Mouse (Mus musculus): ENCODE measurements at regions not wholly inside any gene's neighbourhood (a gene's known extent, or its start where the extent isn't known, plus 50 kb on each side); places are given as distances from the start of the nearest gene placed in this dataset.
A peak's percentile ranks its signal among the peaks of the same experiment; 100 is the strongest.

- Histone ChIP-seq H3K36me3 (replicated peaks) (no peaks in the 10 kb centered on the region), H3K9me3 (peaks cover 10% of the 10 kb centered on the region; the same call in 1 of the 2 replicates), H3K4me3 (no peak overlapping the region), H3K4me1 (no peaks in the 10 kb centered on the region), H3K27ac (no peak overlapping the region), H3K27me3 (ENCODE audit: poor library complexity, severe bottlenecking) (no peaks in the 10 kb centered on the region)
- no peak for DNase-seq (ENCODE audit: extremely low spot score, low spot score)
- WGBS: 91% methylated on average over 1 of the region's 1 CpGs
Observed at GRCm38 (mm10) chr9:113478761-113479265, 229.2 kb downstream of the Pdcd6ip start.

GRCm38 (mm10) chr9:113471781-113472180 is 236.3 kb downstream of the Pdcd6ip start:
- Histone ChIP-seq H3K9me3 (no peaks in the 10 kb centered on the region; the same call in 1 of the 2 replicates), H3K36me3 (replicated peaks) (no peaks in the 10 kb centered on the region), H3K4me1 (no peaks in the 10 kb centered on the region), H3K4me3 (no peak overlapping the region), H3K27ac (no peak overlapping the region), H3K27me3 (ENCODE audit: poor library complexity, severe bottlenecking) (no peaks in the 10 kb centered on the region)
- WGBS: 94% methylated on average over 6 of the region's 6 CpGs
- DNase-seq (ENCODE audit: extremely low spot score, low spot score): no peak

GRCm38 (mm10) chr9:113462888-113463287 is 245.2 kb downstream of the Pdcd6ip start:
- H3K27ac ChIP-seq: peak overlapping the region; percentile 82
- WGBS: 26% methylated on average over 2 of the region's 2 CpGs
- peaks cover 41% of the 10 kb centered on the region for H3K4me1 ChIP-seq
- H3K9me3 ChIP-seq: peaks cover 5% of the 10 kb centered on the region; the same call in 1 of the 2 replicates
- no peak overlapping the region for H3K4me3 ChIP-seq
- H3K36me3 ChIP-seq (replicated peaks): no peaks in the 10 kb centered on the region
- H3K27me3 ChIP-seq (ENCODE audit: poor library complexity, severe bottlenecking): no peaks in the 10 kb centered on the region
- DNase-seq (ENCODE audit: extremely low spot score, low spot score): no peak

- H3K27ac ChIP-seq: peak overlapping the region; percentile 82
- DNase-seq (ENCODE audit: extremely low spot score, low spot score): peak; percentile 59
- no peaks in the 10 kb centered on the region for H3K27me3 ChIP-seq (ENCODE audit: poor library complexity, severe bottlenecking)
- H3K4me1 ChIP-seq: peaks cover 41% of the 10 kb centered on the region
- H3K36me3 ChIP-seq (replicated peaks): no peaks in the 10 kb centered on the region
- WGBS: 67% methylated on average over 1 of the region's 1 CpGs
- H3K4me3 ChIP-seq: no peak overlapping the region
- peaks cover 5% of the 10 kb centered on the region; the same call in 1 of the 2 replicates for H3K9me3 ChIP-seq
Observed at GRCm38 (mm10) chr9:113462267-113462887, 245.7 kb downstream of the Pdcd6ip start.

DNA sequence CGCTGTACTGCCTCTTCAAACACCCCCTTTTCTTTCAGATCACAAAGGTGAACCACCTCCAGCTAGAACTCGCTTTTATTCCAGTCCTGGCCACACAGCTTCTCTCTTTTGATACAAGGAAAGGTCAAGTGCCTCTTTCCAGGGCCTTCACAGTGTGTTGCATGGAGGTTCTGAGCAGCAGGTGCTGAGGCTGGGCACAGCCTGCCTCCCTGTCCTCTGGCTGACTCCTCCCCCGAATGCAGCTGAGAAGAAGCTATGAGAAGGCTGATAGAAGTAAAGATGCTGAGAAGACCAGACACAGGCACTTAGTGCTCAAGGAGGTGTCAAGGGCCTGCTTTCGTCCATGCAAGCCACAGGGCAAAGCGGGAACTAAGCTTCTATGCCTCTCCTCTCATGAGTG is 248.2 kb downstream of the Pdcd6ip start:
- DNase-seq (ENCODE audit: extremely low spot score, low spot score): no peak
- no peaks in the 10 kb centered on the region for H3K27me3 ChIP-seq (ENCODE audit: poor library complexity, severe bottlenecking)
- H3K36me3 ChIP-seq (replicated peaks): no peaks in the 10 kb centered on the region
- WGBS: 81% methylated on average over 5 of the region's 5 CpGs
- peaks cover 5% of the 10 kb centered on the region; the same call in 1 of the 2 replicates for H3K9me3 ChIP-seq
- peaks cover 41% of the 10 kb centered on the region for H3K4me1 ChIP-seq
- H3K27ac ChIP-seq: peak overlapping the region; percentile 66; the same call in 1 of the 2 replicates
- H3K4me3 ChIP-seq: no peak overlapping the region

GRCm38 (mm10) chr9:113459221-113459620 is 248.8 kb downstream of the Pdcd6ip start:
- Histone ChIP-seq H3K36me3 (replicated peaks) (no peaks in the 10 kb centered on the region), H3K27me3 (ENCODE audit: poor library complexity, severe bottlenecking) (no peaks in the 10 kb centered on the region), H3K4me1 (peaks cover 41% of the 10 kb centered on the region), H3K27ac (peak overlapping the region; percentile 56; the same call in 1 of the 2 replicates), H3K9me3 (peaks cover 5% of the 10 kb centered on the region; the same call in 1 of the 2 replicates), H3K4me3 (no peak overlapping the region)
- DNase-seq (ENCODE audit: extremely low spot score, low spot score): no peak
- WGBS: 41% methylated on average over 2 of the region's 2 CpGs

- Histone ChIP-seq H3K36me3 (replicated peaks) (no peaks in the 10 kb centered on the region), H3K4me3 (no peak overlapping the region), H3K9me3 (peaks cover 5% of the 10 kb centered on the region; the same call in 1 of the 2 replicates), H3K27me3 (ENCODE audit: poor library complexity, severe bottlenecking) (no peaks in the 10 kb centered on the region), H3K27ac (peak overlapping the region; percentile 56; the same call in 1 of the 2 replicates), H3K4me1 (peaks cover 39% of the 10 kb centered on the region)
- no peak for DNase-seq (ENCODE audit: extremely low spot score, low spot score)
- WGBS: 18% methylated on average over 5 of the region's 5 CpGs
Observed at GRCm38 (mm10) chr9:113458741-113459154, 249.3 kb downstream of the Pdcd6ip start.

GRCm38 (mm10) chr9:113457169-113457850 is 250.7 kb downstream of the Pdcd6ip start:
- H3K27ac ChIP-seq: no peak overlapping the region
- H3K4me3 ChIP-seq: no peak overlapping the region
- 92% methylated on average over 13 of the region's 13 CpGs for WGBS
- peaks cover 27% of the 10 kb centered on the region for H3K4me1 ChIP-seq
- H3K9me3 ChIP-seq: peaks cover 5% of the 10 kb centered on the region; the same call in 1 of the 2 replicates
- H3K36me3 ChIP-seq (replicated peaks): no peaks in the 10 kb centered on the region
- no peaks in the 10 kb centered on the region for H3K27me3 ChIP-seq (ENCODE audit: poor library complexity, severe bottlenecking)
- no peak for DNase-seq (ENCODE audit: extremely low spot score, low spot score)

GRCm38 (mm10) chr9:113455577-113455976 is 252.5 kb downstream of the Pdcd6ip start:
- no peaks in the 10 kb centered on the region for H3K36me3 ChIP-seq (replicated peaks)
- WGBS: 91% methylated on average over 5 of the region's 5 CpGs
- no peaks in the 10 kb centered on the region for H3K9me3 ChIP-seq
- no peak overlapping the region for H3K27ac ChIP-seq
- no peak for DNase-seq (ENCODE audit: extremely low spot score, low spot score)
- H3K27me3 ChIP-seq (ENCODE audit: poor library complexity, severe bottlenecking): no peaks in the 10 kb centered on the region
- no peak overlapping the region for H3K4me3 ChIP-seq
- peaks cover 20% of the 10 kb centered on the region for H3K4me1 ChIP-seq

DNA sequence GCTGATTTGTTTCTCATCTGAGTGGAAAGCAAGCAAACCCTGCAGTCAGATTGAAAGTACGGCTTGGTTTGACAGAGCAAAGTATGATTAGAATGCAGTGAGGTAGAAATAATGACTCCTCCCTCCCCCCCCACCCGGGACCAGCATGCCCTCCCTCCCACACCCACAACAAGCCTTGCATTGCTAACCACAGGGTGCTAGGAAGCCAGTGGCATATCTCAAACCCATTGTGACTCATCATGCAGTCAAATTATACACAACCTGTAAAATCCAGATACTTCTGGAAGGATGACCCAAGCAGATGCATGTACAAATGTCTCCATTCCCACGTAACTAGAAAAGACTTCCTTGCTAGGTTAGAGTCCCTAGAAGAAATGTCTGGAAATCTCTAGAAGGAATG is 254.8 kb downstream of the Pdcd6ip start:
- WGBS: 72% methylated on average over 3 of the region's 3 CpGs
- no peak for DNase-seq (ENCODE audit: extremely low spot score, low spot score)
- Histone ChIP-seq H3K36me3 (replicated peaks) (no peaks in the 10 kb centered on the region), H3K9me3 (no peaks in the 10 kb centered on the region), H3K27ac (no peak overlapping the region), H3K4me3 (no peak overlapping the region), H3K4me1 (peaks cover 2% of the 10 kb centered on the region; the same call in 1 of the 2 replicates), H3K27me3 (ENCODE audit: poor library complexity, severe bottlenecking) (no peaks in the 10 kb centered on the region)

GRCm38 (mm10) chr9:113441770-113442411 is 266.2 kb downstream of the Pdcd6ip start:
- no peaks in the 10 kb centered on the region for H3K27me3 ChIP-seq (ENCODE audit: poor library complexity, severe bottlenecking)
- no peak overlapping the region for H3K27ac ChIP-seq
- WGBS: 8% methylated on average over 21 of the region's 21 CpGs

GRCm38 (mm10) chr9:113438394-113438793 is 269.7 kb downstream of the Pdcd6ip start:
- H3K4me1 ChIP-seq: peaks cover 9% of the 10 kb centered on the region
- H3K27me3 ChIP-seq (ENCODE audit: poor library complexity, severe bottlenecking): no peaks in the 10 kb centered on the region
- WGBS: 71% methylated on average over 7 of the region's 7 CpGs
- no peaks in the 10 kb centered on the region for H3K9me3 ChIP-seq
- DNase-seq (ENCODE audit: extremely low spot score, low spot score): no peak
- H3K27ac ChIP-seq: no peak overlapping the region
- H3K4me3 ChIP-seq: no peak overlapping the region
- no peaks in the 10 kb centered on the region for H3K36me3 ChIP-seq (replicated peaks)

More at GRCm38 (mm10) chr9:113441770-113442411, 266.2 kb downstream of the Pdcd6ip start:
- H3K4me3 ChIP-seq: peak overlapping the region; percentile 44
- peak; percentile 85 for DNase-seq (ENCODE audit: extremely low spot score, low spot score)
- no peaks in the 10 kb centered on the region for H3K9me3 ChIP-seq
- no peaks in the 10 kb centered on the region for H3K36me3 ChIP-seq (replicated peaks)
- peaks cover 9% of the 10 kb centered on the region for H3K4me1 ChIP-seq

All from forebrain, embryonic 10.5 days (tissue).